Mouse (Mus musculus): ENCODE results near the gene Rbm3. TPM values are rescaled to one million over a fixed set of nuclear protein-coding genes. Genes with fewer than 3 reads are reported as not detected.
"Not testable (repeated sequence)": the region's sequence is repeated elsewhere in the genome, so short reads cannot be mapped to it uniquely, and the experiment has no call there.

The Rbm3 gene
- polyA plus RNA-seq, 1 experiment from 2014 or later, result 538 TPM

GRCm38 (mm10) chrX:8115275-8115674 is 30.4 kb downstream of the Rbm3 start:
- Histone ChIP-seq H3K4me3 (ENCODE audit: low read depth, low read length) (no peak overlapping the region), H3K9ac (ENCODE audit: low read length) (no peak overlapping the region), H3K27me3 (ENCODE audit: control insufficient read depth, insufficient read depth, low read length) (no peaks in the 10 kb centered on the region), H3K27ac (replicated peaks; ENCODE audit: low read depth, low read length) (no peak overlapping the region), H3K4me2 (ENCODE audit: low read depth, severe bottlenecking) (no peak overlapping the region), H3K9me3 (ENCODE audit: control insufficient read depth, low read length) (no peaks in the 10 kb centered on the region), H3K4me1 (ENCODE audit: control insufficient read depth, insufficient read depth, low read length) (no peaks in the 10 kb centered on the region), H3K36me3 (ENCODE audit: control insufficient read depth, insufficient read depth, low read length) (no peaks in the 10 kb centered on the region)
- ATAC-seq (ENCODE audit: insufficient number of reproducible peaks, low FRiP score, low TSS enrichment, low read depth), result no peak
- no peak for DNase-seq (ENCODE audit: low spot score)
- WGBS, result 82% methylated on average over 4 of the region's 4 CpGs

DNA sequence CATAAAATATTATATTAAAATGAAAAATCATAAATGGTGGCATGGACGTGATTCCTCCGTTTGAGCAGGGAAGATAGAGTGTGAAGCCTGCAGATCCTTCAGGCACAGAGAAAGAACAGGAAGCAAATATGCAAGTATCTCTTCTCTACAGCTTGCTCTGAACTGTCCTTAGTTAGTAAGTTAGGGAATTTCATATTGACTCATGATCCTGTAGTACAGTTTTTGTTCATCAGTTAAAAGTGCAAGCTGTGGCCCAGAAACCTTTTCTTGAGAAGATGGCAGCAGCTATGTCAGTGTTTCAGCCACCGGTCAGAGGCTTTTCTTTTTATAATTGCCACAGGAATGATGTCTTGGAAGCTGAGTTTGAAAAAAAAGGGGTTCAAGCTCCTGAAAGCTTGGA is 40.7 kb downstream of the Rbm3 start:
- Histone ChIP-seq H3K27ac (replicated peaks; ENCODE audit: low read depth, low read length) (no peak overlapping the region), H3K9ac (ENCODE audit: low read length) (no peak overlapping the region), H3K9me3 (ENCODE audit: control insufficient read depth, low read length) (no peaks in the 10 kb centered on the region), H3K4me3 (ENCODE audit: low read depth, low read length) (no peak overlapping the region), H3K4me1 (ENCODE audit: control insufficient read depth, insufficient read depth, low read length) (0 out of 2 replicates have a peak, but pooled peaks cover 2% of the 10 kb centered on the region), H3K4me2 (ENCODE audit: low read depth, severe bottlenecking) (no peak overlapping the region), H3K36me3 (ENCODE audit: control insufficient read depth, insufficient read depth, low read length) (no peaks in the 10 kb centered on the region), H3K27me3 (ENCODE audit: control insufficient read depth, insufficient read depth, low read length) (no peaks in the 10 kb centered on the region)
- DNase-seq (ENCODE audit: low spot score), result no peak
- 95% methylated on average over 3 of the region's 3 CpGs for WGBS
- no peak for ATAC-seq (ENCODE audit: insufficient number of reproducible peaks, low FRiP score, low TSS enrichment, low read depth)

DNA sequence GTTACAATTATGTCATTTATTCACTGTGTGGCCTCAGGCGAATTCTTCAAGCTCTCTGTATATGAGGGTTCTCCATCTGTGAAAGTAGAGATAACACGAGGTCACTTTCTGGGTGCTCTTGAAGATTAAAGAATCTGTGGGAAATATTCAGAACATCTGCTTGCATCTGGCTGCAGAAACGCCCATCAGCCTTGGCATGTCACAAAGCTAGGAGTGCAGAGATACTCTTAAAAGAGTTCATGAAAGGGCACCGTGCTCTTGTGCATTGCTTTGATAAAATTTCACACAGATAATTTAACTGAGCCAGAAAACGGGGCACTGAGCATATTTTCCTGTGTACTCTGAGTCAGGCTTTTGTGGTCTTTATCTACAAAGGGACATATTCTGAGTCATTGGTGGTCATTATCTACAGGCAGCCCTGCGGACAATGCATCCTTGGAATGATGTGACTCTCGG is 43.4 kb downstream of the Rbm3 start:
- Histone ChIP-seq H3K36me3 (ENCODE audit: control insufficient read depth, insufficient read depth, low read length) (no peaks in the 10 kb centered on the region), H3K9me3 (ENCODE audit: control insufficient read depth, low read length) (no peaks in the 10 kb centered on the region), H3K4me1 (ENCODE audit: control insufficient read depth, insufficient read depth, low read length) (0 out of 2 replicates have a peak, but pooled peaks cover 2% of the 10 kb centered on the region), H3K4me2 (ENCODE audit: low read depth, severe bottlenecking) (no peak overlapping the region), H3K4me3 (ENCODE audit: low read depth, low read length) (no peak overlapping the region), H3K27ac (replicated peaks; ENCODE audit: low read depth, low read length) (no peak overlapping the region), H3K9ac (ENCODE audit: low read length) (no peak overlapping the region), H3K27me3 (ENCODE audit: control insufficient read depth, insufficient read depth, low read length) (no peaks in the 10 kb centered on the region)
- 72% methylated on average over 7 of the region's 7 CpGs for WGBS
- DNase-seq (ENCODE audit: low spot score) (no peak), ATAC-seq (ENCODE audit: insufficient number of reproducible peaks, low FRiP score, low TSS enrichment, low read depth) (no peak)

DNA sequence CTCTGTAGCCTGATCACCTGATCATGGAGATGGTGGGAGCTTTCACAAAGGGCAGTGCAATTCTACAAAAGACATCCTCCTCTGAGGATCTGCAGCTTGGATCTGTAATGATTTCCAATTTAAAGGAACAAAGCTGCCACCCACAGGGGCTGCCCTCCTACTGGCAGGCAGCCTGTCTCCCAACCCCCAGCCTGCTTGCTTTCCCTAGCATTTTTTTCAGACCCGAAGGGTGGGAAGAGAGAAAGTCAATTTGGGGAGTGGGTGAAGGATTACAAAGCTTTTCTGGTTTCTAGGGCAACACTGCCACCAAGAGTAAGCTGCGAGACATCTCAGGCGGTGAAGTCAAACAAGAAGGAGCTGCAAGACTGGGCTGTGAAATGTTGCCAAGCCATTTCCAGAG is 44.7 kb downstream of the Rbm3 start:
- H3K27me3 ChIP-seq (ENCODE audit: control insufficient read depth, insufficient read depth, low read length), result no peaks in the 10 kb centered on the region
- WGBS, result 23% methylated on average over 3 of the region's 3 CpGs
- no peak overlapping the region for H3K4me2 ChIP-seq (ENCODE audit: low read depth, severe bottlenecking)
- H3K4me1 ChIP-seq (ENCODE audit: control insufficient read depth, insufficient read depth, low read length), result 0 out of 2 replicates have a peak, but pooled peaks cover 2% of the 10 kb centered on the region
- H3K9ac ChIP-seq (ENCODE audit: low read length), result no peak overlapping the region
- no peaks in the 10 kb centered on the region for H3K36me3 ChIP-seq (ENCODE audit: control insufficient read depth, insufficient read depth, low read length)
- no peak overlapping the region for H3K4me3 ChIP-seq (ENCODE audit: low read depth, low read length)
- H3K27ac ChIP-seq (replicated peaks; ENCODE audit: low read depth, low read length), result no peak overlapping the region
- peak; percentile 70 for DNase-seq (ENCODE audit: low spot score)
- no peaks in the 10 kb centered on the region for H3K9me3 ChIP-seq (ENCODE audit: control insufficient read depth, low read length)
- no peak for ATAC-seq (ENCODE audit: insufficient number of reproducible peaks, low FRiP score, low TSS enrichment, low read depth)

DNA sequence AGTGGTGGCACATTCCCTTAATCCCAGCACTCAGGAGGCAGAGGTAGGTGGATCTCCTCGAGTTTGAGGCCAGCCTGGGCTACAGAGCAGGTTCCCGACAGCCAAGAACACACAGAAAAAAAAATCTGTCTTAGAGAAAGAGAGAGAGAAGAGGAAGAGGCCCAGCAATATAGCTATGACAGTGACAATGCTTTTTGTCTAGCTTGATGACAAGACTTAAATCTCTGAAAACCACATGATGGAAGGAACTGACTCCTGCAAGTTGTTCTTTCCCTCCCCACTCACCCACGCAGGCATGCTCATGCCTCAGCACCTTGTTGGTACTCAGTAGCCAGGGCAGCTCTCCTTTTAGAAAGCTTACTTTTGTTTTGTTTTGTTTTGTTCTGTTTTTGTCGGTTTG is 46.2 kb downstream of the Rbm3 start:
- no peak overlapping the region for H3K4me3 ChIP-seq (ENCODE audit: low read depth, low read length)
- H3K4me2 ChIP-seq (ENCODE audit: low read depth, severe bottlenecking), result no peak overlapping the region
- WGBS, result 66% methylated on average over 4 of the region's 4 CpGs
- H3K9ac ChIP-seq (ENCODE audit: low read length), result no peak overlapping the region
- no peak for ATAC-seq (ENCODE audit: insufficient number of reproducible peaks, low FRiP score, low TSS enrichment, low read depth)
- H3K27ac ChIP-seq (replicated peaks; ENCODE audit: low read depth, low read length), result no peak overlapping the region
- no peaks in the 10 kb centered on the region for H3K9me3 ChIP-seq (ENCODE audit: control insufficient read depth, low read length)
- no peaks in the 10 kb centered on the region for H3K36me3 ChIP-seq (ENCODE audit: control insufficient read depth, insufficient read depth, low read length)
- no peaks in the 10 kb centered on the region for H3K27me3 ChIP-seq (ENCODE audit: control insufficient read depth, insufficient read depth, low read length)
- 0 out of 2 replicates have a peak, but pooled peaks cover 2% of the 10 kb centered on the region for H3K4me1 ChIP-seq (ENCODE audit: control insufficient read depth, insufficient read depth, low read length)
- no peak for DNase-seq (ENCODE audit: low spot score)

DNA sequence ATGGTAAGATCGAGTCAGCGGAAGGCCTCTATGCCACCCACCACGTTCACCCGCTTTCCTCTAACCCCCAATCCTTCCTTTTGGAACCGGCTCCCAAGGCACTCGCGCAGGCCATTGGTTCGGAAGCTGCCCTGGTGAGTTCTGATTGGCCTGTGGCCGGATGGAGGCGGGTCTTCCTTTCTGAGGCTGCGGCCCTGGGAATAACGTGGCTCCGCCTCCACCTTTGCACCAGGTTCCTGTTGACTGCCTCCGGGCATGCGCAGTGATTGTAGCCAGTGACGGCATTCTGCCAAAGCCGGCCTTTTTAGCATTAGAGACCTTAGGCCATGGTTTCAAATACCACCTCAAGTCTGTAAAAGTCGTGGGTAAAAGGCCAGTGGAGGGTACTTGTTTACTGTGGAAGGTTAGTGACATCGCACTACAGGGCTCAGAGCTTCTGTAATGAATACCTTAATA is 48.9 kb downstream of the Rbm3 start:
- peak; percentile 95 for ATAC-seq (ENCODE audit: insufficient number of reproducible peaks, low FRiP score, low TSS enrichment, low read depth)
- H3K9ac ChIP-seq (ENCODE audit: low read length), result no peak overlapping the region

DNA sequence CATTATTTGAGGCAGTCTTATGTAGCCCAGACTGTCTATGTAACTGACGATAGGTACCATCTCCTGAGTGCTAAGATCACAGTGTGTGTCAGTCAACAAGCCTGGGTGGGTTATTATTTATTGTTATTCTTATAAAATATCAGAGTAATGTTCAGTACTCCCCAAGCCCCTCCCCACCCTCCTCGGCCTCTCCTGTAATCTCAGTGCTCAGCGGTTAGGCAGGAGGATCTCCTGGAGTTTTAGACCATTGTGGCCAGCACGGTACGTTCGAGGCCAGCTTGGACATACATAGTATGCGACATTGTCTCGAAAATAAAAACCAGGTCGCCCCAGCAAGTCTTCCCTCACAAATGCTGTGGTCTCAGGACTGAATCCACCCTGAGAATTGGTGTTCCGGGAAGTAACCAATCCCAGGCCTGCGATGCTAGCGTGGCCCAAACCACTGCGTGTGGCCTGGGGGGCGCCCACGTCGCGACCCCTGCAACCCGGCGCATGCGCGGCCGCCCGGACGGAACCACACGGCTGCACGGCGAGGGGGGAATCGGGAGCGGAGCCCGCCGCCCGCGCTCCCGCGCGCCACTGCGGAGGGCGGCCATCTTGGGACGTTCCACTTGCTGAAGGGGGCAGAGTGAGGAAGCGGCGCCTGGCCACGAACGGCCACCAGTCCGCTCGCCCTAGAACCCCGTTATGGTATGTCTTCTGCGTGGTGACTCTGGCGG is 49.5 kb downstream of the Rbm3 start:
- H3K4me3 ChIP-seq (ENCODE audit: low read depth, low read length); DNase-seq (ENCODE audit: low spot score); H3K27me3 ChIP-seq (ENCODE audit: control insufficient read depth, insufficient read depth, low read length); H3K27ac ChIP-seq (replicated peaks; ENCODE audit: low read depth, low read length); H3K4me1 ChIP-seq (ENCODE audit: control insufficient read depth, insufficient read depth, low read length); H3K36me3 ChIP-seq (ENCODE audit: control insufficient read depth, insufficient read depth, low read length); H3K9me3 ChIP-seq (ENCODE audit: control insufficient read depth, low read length); H3K9ac ChIP-seq (ENCODE audit: low read length): not testable (repeated sequence)
- WGBS, result 28% methylated on average over 20 of the region's 48 CpGs
- H3K4me2 ChIP-seq (ENCODE audit: low read depth, severe bottlenecking), result peak overlapping the region; percentile 40; the same call in 1 of the 2 replicates
- ATAC-seq (ENCODE audit: insufficient number of reproducible peaks, low FRiP score, low TSS enrichment, low read depth), result peak; percentile 93

More for the DNA sequence above, 48.9 kb downstream of the Rbm3 start:
- DNase-seq (ENCODE audit: low spot score), result peak; percentile 92
- no peaks in the 10 kb centered on the region for H3K27me3 ChIP-seq (ENCODE audit: control insufficient read depth, insufficient read depth, low read length)
- no peaks in the 10 kb centered on the region for H3K36me3 ChIP-seq (ENCODE audit: control insufficient read depth, insufficient read depth, low read length)
- WGBS, result 12% methylated on average over 19 of the region's 19 CpGs
- H3K4me3 ChIP-seq (ENCODE audit: low read depth, low read length), result peak overlapping the region; percentile 12; the same call in 1 of the 2 replicates
- H3K27ac ChIP-seq (replicated peaks; ENCODE audit: low read depth, low read length), result no peak overlapping the region
- H3K4me1 ChIP-seq (ENCODE audit: control insufficient read depth, insufficient read depth, low read length), result 0 out of 2 replicates have a peak, but pooled peaks cover 2% of the 10 kb centered on the region
- peak overlapping the region; percentile 31; the same call in 1 of the 2 replicates for H3K4me2 ChIP-seq (ENCODE audit: low read depth, severe bottlenecking)
- no peaks in the 10 kb centered on the region for H3K9me3 ChIP-seq (ENCODE audit: control insufficient read depth, low read length)

- no peak overlapping the region for H3K9ac ChIP-seq (ENCODE audit: low read length)
- peak overlapping the region; percentile 40; the same call in 1 of the 2 replicates for H3K4me2 ChIP-seq (ENCODE audit: low read depth, severe bottlenecking)
- no peaks in the 10 kb centered on the region for H3K36me3 ChIP-seq (ENCODE audit: control insufficient read depth, insufficient read depth, low read length)
- ATAC-seq (ENCODE audit: insufficient number of reproducible peaks, low FRiP score, low TSS enrichment, low read depth) (no peak), DNase-seq (ENCODE audit: low spot score) (no peak)
- no peaks in the 10 kb centered on the region for H3K9me3 ChIP-seq (ENCODE audit: control insufficient read depth, low read length)
- 91% methylated on average over 9 of the region's 10 CpGs for WGBS
- no peak overlapping the region for H3K4me3 ChIP-seq (ENCODE audit: low read depth, low read length)
- H3K27ac ChIP-seq (replicated peaks; ENCODE audit: low read depth, low read length), result no peak overlapping the region
- no peaks in the 10 kb centered on the region for H3K4me1 ChIP-seq (ENCODE audit: control insufficient read depth, insufficient read depth, low read length)
- no peaks in the 10 kb centered on the region for H3K27me3 ChIP-seq (ENCODE audit: control insufficient read depth, insufficient read depth, low read length)
Measured at GRCm38 (mm10) chrX:8095546-8095945, 50.1 kb downstream of the Rbm3 start.

All from limb, embryonic 11.5 days (tissue).